Mouse (Mus musculus): ENCODE data around the gene Sprr2e.

Gene Sprr2e

GRCm38 (mm10) chr3:92351843-92352242 lies at the start of gene Sprr2e:
TSS of gene Sprr2e (plus strand) at chr3:92352143.
- DNase-seq (ENCODE audit: extremely low read depth, low read depth, low spot score), result no peak

GRCm38 (mm10) chr3:92307406-92307805 lies 44.5 kb upstream of the Sprr2e start:
- no peak for DNase-seq (ENCODE audit: extremely low read depth, low read depth, low spot score)

DNA sequence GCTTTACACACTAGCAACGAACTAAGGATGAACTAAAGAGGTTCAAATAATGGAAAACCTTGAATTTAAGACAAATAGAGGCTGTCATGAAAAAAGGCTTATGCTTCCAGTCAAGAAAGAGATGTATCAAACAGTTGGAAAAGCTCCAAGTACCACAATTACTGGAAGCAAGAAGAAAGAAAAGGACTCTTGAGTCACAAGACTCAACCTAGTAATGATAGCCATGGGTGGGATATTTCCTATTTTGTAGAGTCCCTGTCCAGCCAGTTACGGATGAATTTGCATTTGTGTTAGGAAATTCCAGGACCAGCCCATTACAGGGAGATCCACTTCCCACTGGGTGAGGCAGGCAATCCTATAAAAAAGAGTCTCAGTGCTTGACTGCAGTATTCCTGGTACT lies 35.6 kb upstream of the Sprr2e start, which contains the start of gene Sprr2b:
TSS of gene Sprr2b (plus strand) at position 301 of the 400 bp plus-strand sequence.
- DNase-seq (ENCODE audit: extremely low read depth, low read depth, low spot score), result no peak

- no peak for DNase-seq (ENCODE audit: extremely low read depth, low read depth, low spot score)
These were observed 34.6 kb upstream of the Sprr2e start for GRCm38 (mm10) chr3:92317384-92317783.

- DNase-seq (ENCODE audit: extremely low read depth, low read depth, low spot score), result no peak
These were observed 15.7 kb upstream of the Sprr2e start for GRCm38 (mm10) chr3:92336278-92336677.

GRCm38 (mm10) chr3:92338840-92339239 lies 13.1 kb upstream of the Sprr2e start, which contains the start of gene Sprr2d:
TSS of gene Sprr2d (plus strand) at chr3:92339140.
- DNase-seq (ENCODE audit: extremely low read depth, low read depth, low spot score), result no peak

- DNase-seq (ENCODE audit: extremely low read depth, low read depth, low spot score), result no peak
These were observed 9.7 kb downstream of the Sprr2e start for GRCm38 (mm10) chr3:92361619-92362018.

- DNase-seq (ENCODE audit: extremely low read depth, low read depth, low spot score), result no peak
These were observed 12.9 kb downstream of the Sprr2e start, which contains the start of gene Sprr2f for GRCm38 (mm10) chr3:92364887-92365286. TSS of gene Sprr2f (plus strand) at chr3:92365187.

- DNase-seq (ENCODE audit: extremely low read depth, low read depth, low spot score), result no peak
These were observed 21.7 kb downstream of the Sprr2e start for GRCm38 (mm10) chr3:92373613-92374012.

DNA sequence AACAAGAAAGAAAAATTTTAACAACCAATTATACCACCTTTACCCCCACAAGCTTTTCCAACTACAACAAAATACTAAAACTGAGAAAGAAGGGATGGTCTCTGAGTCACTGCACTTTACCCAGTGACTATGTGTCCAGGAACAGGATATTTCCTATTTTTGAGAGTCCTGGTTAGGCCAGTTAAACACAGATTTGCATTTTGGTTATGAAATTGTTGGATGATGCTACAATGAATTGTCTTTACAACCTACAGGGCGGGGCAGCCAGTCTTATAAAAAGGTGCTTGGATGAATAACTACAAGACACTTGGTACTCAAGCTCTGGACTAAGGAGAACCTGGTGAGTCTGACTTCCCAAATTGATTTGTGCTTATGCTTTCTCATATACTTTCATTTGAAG lies 33.4 kb downstream of the Sprr2e start, which contains the start of gene Sprr2h:
TSS of gene Sprr2h (plus strand) at position 301 of the 400 bp plus-strand sequence.
- DNase-seq (ENCODE audit: extremely low read depth, low read depth, low spot score), result no peak

GRCm38 (mm10) chr3:92394301-92394700 lies 42.4 kb downstream of the Sprr2e start:
- no peak for DNase-seq (ENCODE audit: extremely low read depth, low read depth, low spot score)
